Mouse (Mus musculus) frontal cortex, postnatal 14 days (tissue): Measurements from ENCODE around the gene Gm20605.

Experiments used
- DNase-seq, 2 experiments: peaks; one replicate each; pipeline ENCODE4 v3.0.0; 2022; ENCODE audit warnings: low spot score in 2 of 2

Gm20605 gene

DNA sequence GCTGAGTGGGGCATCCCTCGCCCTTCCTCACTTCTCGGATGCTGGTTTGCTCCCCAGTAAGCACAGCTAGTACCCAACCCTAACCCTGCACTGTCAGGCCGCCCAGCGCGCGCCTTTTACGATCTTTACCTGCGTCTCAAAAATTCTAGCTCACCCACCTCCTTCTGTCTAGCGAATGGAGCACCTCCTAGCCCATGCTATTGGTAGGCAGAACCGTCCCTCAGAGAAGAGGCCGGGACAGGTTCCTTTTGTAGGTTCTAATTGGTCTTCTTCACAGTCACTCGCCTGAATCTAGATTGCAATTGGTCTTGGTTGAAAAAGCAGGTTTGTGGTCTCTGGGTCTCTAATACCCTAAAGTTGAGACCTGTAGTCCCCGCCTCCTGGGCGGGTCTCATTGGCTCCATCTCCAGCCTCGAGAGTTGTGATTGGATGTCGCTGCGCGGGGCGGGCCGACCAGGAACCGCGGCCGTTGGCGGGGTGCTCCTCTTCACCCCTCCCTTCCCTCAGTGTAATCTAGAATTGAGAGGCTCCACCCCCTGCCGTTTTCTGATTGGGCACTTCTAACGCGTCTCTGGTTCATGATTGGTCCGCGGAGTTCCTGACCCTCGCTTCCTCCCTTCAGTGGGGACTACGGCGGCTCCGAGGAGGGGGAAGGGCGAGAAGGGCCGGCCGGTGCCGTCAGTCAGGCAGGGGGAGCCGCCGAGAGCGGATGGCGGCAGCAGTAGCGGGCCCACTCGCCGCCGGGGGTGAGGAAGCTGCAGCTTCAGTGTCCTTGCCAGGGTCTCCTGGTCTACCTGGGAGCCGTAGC, at the start of gene Gm20605, which contains the start of the genes Fbxo24 and Lrch4:
Gm20605 (plus strand) TSS at position 678 of the 808 bp plus-strand sequence.
Fbxo24 (minus strand) TSS at position 505 of the 808 bp plus-strand sequence.
Lrch4 (plus strand) TSS at position 624 of the 808 bp plus-strand sequence.
- peak; percentile 99 for DNase-seq

DNA sequence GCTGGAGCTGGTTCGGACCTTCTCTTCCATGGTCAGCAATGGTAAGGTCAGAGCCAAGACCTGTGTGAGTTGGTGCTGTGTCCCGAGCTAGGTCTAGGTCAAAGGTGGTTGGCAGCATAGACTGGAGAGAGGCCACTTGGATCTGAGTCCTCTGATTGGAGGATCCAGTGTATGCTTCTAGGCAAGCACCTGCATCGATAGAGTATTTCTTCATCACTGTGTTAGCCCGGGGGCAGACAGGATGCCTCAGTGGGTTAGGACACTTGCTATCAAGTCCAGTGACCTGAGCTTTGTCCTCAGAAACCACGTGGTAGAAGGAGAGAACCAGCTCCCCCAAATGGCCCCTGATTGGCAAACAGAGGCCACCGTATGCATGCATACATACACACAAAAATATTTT, 48.7 kb upstream of the Gm20605 start:
- no peak for DNase-seq

DNA sequence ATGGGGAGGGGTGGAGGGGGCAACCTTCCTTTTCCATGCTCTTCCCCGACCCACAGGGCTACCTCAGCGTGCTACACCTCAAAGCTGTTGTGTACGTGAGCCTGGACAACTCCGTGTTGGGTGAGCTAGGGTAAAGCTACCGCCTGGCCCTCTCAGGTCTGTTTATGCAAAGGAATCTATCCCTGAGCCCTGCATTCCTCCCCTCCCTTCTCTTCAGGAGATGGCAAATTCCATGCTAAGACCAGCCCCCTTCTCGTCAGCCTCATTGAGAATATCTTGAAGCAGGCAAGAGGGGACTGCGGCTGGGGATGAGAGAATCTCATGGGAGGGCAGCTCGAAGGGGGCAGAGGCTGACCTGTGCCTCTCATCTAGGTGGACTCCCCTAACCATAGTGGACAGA, 46.3 kb upstream of the Gm20605 start:
- DNase-seq: no peak

DNA sequence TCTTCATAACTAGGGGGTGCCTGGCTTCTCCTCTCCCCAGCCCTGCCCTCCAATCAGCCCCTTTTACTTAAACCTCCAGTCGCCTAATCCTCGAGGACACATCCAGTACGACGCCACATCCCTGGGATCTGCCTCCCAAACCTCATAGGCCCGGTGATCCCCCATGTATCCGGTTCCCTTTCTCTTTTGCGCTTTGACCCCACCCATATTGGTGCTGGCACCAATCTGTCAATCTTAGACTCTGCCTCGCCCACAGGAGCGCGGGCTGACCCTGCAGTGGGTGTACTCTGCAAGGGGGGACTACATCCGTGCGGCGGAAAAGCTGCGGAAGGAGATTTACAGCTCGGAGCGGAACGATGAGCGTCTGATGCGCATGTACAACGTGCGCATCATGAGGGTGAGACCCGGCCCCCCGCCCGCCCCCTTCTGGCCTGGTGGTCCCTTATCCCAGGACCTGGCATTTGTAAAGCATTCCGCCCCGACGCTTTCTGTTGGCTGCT, 45.3 kb upstream of the Gm20605 start:
- peak; percentile 48 to 66 for DNase-seq

DNA sequence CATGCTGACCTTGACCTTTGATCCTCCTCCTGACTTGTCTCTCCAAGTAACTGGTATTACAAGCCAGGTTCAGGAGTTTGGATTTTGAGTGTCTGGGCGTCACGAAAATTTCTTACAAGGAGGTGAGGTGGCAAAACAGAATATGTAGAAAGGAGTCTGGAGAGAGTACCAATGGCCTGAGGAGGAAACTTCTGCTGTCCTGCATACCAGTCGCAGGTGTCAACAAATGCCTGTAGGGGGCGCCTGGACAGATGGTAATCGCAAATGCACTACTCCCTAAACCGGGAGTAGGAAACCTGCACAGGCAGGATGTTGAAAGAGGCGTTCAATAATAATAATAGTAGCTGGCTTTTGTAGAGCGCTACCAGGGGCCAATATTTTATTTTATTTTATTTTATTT, 44.0 kb upstream of the Gm20605 start:
- DNase-seq: peak in 1 of 2 experiments; percentile 52

DNA sequence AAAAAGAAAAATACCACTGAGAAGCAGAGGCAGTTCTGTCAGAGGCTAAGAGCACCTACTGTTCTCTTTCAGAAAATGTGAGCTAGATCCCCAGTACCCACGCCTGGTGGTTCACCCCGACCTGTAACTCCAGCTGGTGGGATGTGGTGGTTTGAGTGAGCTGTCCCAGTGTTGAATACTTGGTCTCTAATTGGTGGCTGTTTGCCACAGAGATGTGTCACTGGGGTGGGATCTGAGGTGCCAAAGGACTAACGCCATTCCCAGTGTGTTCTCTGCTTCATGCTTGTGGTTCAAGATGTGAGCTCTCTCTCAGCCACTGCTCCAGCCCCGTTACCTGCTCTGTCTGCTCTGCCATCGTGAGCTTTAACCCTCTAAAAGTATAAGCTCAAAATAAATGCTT, 38.5 kb upstream of the Gm20605 start:
- DNase-seq: no peak

DNA sequence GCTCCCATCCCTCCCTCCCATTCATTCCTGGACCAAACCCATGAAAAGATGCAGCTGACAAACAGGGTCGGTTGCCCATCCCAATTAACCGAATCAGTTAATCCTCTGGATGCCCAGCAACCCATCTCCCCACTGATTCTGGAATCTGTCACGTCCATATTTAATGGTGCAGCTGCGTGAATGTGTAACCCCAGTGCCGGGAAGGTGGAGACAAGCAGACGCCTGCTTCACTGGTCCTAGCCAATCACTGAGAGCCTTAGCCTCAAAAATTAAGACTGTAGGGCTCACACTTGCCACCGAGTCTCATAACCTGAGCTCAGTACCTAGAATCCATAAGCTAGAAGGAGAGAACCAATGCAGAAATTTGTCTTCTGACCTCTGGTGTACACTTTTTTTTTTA, 33.1 kb upstream of the Gm20605 start:
- no peak for DNase-seq

DNA sequence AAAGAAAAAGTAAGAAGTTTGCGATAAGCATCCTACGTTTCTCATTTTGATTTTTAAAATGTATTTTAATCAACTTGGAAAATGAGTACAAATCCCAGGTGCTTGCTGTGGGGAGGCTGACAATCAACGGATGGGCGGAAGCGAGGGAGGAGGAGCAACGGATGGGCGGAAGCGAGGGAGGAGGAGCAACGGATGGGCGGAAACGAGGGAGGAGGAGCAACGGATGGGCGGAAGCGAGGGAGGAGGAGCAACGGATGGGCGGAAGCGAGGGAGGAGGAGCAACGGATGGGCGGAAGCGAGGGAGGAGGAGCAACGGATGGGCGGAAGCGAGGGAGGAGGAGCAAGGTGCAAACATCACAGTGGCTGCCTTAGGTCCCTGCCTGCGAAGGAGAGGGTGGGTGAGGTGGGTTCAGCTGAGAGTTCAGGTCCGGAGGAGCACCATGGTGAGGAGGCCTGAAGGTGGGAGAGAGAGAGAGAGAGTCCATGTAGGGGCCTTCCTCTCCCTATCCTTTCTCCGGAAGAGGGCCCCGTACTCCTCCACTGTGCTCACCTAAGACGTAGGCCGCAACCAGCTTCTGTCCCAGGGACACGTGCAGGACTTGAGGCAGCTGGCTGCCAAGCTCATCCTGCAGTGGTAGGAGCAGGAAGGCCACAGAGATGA, 32.2 kb upstream of the Gm20605 start:
- no peak for DNase-seq

DNA sequence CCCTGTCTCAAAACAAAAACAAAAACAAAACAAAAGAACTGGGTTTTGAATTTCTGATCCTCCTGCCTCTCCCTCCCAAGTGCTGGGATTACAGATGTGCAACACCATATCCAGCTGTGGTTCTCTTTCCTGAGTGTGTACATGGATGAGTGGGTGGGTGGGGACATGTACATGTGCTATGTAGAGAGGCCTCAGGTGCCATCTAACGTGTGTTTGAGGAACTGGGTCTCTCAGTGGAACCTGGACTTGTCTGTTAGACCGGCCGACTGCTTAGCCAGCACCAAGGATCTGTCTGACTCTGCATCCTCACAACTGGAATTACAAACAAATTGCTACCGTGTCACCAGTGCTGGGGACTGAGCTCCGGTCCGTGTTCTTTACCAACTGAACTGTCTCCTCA, 31.4 kb upstream of the Gm20605 start:
- DNase-seq: no peak

DNA sequence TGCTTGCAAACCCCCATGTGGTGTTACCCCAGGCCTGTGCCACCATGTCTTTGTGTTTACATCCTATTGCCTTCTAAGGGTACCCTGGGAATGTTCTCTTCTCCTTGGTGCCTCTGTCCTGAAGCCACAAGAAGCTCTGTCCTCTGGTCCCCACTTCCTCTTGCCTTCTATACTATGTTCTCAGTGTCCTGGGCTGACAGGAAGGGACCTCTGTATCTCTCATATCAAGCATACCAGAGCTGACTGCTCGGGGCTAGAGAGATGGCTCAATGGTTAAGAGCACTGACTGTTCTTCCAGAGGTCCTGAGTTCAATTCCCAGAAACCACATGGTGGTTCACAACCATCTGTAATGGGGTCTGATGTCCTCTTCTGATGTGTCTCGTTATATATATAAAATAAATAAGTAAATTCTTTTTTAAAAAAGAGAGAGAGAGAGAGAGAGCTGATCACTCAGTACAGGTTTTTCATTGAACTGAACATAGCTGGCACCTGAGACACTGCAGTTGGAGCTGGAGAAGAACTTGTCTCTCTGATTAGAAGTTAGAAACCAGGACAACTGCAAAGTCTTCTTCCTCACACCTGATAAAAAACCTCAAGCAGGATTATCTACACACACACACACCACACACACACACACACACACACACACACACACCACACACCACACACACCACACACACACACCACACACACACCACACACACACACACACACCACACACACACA, 30.7 kb upstream of the Gm20605 start:
- no peak for DNase-seq

DNA sequence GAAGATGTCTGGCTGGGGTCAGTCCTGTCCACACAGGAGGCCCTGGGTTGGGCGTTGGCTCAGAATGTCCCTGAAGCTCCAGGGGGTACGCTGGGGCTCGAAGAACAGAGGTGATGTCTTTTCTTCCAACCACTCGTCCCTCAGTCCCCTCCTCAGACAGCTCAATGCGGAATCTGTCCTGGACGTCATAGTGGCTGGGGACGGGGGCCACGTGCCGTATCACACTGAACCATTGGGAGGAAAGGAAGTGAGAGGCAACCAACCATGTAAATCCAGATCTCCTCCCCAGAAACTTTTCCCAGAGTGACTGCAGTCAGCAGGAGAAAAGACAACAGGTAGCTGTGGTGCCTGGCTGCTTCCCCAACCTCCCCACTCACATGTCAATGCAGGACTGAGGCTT, 29.4 kb upstream of the Gm20605 start:
- DNase-seq: no peak

DNA sequence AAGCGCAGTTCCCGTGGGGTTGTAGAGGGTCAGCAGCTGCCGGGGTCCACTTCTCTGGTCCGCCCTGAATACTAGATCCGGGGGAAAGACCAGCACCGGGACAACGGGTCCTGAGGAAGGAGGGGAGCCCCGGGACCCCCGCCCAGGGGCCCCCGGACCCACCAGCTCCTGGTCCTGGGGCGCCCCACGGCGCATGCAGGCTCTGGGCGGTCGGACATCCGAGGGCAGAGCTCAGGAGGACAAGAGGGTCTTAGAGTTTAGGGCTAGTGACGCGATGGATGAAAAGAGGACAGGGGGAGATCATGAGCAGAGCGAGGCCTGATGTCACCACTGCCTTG, 28.7 kb upstream of the Gm20605 start:
- DNase-seq: peak in 1 of 2 experiments; percentile 27

DNA sequence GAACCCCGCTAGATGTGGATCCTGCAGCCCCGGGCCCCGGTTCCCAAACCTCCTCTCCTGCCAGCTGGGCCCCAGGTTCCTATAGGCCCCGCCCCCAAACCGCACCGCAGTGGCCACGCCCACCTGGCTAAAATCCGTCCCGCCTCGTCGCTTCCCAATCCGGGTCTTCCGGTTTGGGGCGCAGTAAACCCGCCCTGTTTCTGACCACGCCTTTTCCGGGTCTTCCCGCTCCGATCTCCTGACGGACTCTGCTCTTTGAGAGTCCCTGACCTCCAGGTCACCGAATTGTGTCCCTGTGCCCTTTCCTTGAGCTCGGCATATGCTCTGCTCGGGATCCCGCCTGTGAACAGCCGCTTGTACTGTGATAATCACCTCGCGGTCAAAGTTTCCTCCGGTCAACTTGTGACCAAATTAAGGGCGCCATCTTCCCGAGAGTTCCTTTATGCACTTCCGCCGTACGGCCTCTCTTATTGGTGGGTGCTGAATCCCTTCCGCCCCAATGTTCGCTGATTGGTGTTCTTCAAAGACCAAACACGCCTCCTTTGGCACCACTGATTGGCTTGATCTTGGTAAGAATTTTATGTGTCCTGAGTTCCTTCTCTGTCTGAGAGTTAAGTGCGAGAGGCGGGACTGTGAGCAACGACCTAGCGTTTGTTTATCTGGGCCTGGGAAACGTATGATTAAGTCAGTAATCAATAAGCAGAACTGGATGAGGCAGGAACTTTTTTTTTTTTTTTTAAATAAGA, 28.2 kb upstream of the Gm20605 start, which contains the start of gene Mospd3:
Mospd3 (minus strand) TSS at position 440 of the 746 bp plus-strand sequence.
- DNase-seq: peak; percentile 92 to 93

DNA sequence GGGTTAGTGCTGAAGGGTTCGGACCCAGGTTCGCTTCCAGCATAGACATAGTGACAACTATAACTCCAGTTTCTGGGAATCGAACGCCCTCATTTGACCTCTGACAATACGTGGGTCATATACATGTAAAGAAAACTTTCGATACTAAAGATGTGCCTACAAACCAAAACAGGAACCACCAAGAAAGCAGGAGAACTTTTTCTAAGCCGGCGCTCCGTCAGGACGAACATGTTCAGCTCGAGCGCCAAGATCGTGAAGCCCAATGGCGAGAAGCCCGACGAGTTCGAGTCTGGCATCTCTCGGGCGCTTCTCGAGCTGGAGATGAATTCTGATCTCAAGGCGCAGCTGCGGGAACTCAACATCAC, 27.6 kb upstream of the Gm20605 start:
- DNase-seq: no peak

DNA sequence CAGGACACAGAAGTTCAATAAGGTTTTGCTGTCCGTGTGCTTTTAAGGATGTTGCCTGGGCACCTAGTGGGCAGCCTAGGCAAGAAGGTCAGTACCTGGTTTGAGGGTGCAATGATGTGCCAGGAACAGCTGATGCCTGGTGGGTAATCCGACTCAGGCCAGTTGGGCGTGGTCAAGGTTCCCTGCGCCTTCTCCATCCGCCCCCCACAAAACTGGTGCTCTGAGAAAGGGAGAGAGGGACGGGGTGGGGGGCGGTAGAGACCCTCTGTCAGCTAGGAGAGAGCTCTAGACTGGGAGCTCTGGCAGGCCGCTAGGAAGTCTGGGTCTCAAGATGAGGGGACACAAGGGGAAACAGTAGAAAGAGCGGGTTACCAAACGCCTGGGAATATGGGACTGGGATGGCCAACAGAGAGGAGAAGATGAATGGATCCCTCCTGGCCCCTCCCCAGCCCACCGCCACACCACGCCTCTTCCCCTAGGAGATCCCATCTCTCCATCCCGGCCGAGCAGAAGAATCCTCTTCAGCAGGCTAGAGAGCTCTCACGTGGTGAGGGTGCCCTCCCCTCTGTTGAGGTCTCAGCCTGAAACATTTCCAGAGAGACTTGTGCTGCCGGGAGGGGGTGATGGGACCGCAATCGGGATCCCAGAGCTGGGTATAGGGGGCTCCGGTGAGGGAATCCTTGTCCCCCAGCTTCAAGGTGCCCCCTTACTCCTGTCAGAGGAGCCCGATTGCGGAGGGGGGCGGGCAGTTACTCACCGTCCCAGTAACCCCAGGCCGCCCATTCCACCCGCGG, 20.9 kb upstream of the Gm20605 start:
- DNase-seq: no peak

DNA sequence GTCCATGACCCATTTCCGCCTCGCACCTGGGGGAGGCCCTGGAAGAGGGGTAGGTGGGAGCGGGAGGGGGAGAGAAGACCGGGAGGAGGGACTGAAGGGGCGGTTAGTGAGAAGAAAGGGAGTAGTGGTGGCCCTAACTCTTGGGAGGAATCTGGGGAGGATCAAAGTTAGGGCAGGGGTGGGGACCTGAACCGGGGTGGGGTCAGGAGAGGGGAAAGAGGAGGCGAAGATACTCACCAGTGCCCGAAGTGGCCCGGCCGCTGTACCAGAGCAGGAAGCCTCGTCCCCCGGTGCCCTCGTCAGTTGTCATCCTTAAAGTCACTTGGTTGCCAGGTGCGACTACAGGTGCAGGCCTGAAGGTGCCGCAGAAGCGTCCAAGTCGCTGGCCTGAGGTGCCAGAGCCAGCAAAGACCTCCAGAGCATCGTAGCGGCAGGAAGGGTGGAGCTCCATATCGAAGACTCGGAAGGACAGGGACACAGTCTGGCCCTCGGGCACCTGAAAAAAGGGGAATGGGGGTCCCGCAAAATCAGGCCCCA, 20.3 kb upstream of the Gm20605 start:
- no peak for DNase-seq

DNA sequence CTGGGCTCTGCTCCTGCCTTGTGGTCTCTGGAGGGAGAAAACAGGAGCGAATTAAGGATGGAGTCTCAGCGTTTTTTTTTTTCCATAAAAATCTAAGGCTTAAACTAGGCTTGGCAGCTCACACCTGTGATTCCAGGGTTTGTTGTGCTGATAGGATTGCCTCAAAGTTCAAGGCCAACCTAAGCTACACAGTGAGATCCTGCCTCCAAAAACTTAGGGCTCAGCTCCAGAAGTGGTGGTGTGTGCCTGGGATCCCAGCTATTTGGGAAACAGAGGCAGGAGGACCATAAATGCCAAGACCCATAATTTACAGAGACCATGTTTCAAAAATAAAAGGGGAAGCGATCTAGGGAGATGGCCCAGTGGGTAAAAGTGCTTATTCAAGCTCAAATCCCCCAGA, 19.7 kb upstream of the Gm20605 start:
- no peak for DNase-seq

DNA sequence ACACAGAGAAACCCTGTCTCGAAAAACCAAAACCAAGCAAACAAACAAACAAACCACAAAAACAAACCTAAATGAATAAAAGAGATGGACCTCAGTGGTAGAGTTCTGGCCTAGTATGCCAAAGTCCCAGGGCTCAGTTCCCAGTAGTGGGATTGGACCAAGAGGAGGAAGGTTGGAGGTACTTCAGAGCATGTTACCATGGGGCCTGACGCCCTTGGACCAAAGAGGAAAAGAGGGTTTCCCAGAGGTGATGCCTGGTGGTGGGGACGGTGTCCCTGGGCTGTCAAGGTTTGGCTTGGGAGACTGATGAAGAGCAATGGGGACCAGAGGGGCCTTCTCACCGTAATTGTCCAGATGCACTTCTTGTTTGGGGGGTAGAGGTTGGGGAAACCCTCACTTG, 18.9 kb upstream of the Gm20605 start:
- no peak for DNase-seq

DNA sequence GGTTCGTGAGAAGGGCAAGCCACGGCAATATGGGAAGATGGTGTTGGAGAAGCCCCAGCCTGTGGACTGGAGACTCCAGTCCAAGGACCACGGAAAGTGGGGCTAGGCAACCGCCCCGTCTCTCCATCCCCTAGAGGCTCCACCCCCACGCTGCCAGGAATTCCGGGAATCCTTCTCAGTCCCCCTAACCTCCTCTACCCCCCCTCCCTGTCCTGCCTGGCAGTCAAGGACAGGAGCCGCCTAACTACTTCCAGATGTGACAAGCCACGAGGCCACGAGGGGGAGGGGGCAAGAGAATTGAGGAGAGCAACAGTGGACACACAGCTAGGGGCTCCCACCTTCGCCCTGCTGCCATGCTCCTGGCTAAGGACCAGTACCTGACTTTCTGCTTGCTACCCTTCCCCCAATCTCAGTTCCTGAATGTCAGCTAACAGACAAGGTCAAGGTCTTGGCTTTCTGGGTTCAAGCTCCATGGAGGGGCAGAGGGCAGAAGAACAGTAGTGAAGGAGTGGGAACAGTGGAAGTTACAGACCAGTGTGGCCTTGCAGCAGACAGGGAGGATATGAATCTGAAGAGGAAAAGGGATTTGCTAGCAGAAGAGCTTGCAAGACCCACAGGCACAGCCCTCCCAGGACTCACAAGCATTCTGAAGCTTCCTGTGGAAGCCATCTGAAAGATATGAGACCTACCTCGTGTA, 18.3 kb upstream of the Gm20605 start:
- DNase-seq: no peak

DNA sequence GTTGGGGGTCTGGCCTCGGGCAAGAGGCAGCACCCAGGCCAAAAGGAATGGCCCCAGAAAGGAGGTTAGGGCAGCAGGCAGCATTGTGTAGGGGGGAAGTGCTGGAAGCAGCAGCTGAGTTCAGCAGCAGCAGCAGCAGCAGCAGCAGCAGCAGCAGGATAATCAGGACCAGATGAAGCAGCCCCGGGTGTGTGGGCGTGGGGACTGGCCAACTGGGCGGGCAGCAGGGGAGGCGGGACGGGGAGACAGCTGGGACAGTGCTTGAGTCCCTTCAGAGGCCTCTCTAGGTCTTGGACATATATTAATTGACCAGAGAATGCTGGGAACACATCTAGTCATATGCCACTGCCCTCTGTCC, 17.8 kb upstream of the Gm20605 start:
- DNase-seq: no peak
